Mouse (Mus musculus): Measurements from ENCODE around the gene Pid1. TPM values are rescaled to one million over a fixed set of nuclear protein-coding genes. Genes with fewer than 3 reads are reported as not detected.

The Pid1 gene
- total and polyA plus RNA-seq, 2 experiments from 2014 or later: 48.6 to 57.8 TPM

- TF ChIP-seq CTCF (IDR thresholded peaks at IDR 0.05; ENCODE audit: low read depth): no peak
- H3K27ac ChIP-seq (ENCODE audit: low read depth, low read length): no peak overlapping the region
- ATAC-seq: no peak
- no peaks in the 10 kb centered on the region for H3K9me3 ChIP-seq (ENCODE audit: low read length)
- no peak overlapping the region for H3K9ac ChIP-seq
- no peak for DNase-seq
- H3K4me3 ChIP-seq (ENCODE audit: low read depth, low read length): no peak overlapping the region
- no peaks in the 10 kb centered on the region for H3K27me3 ChIP-seq (ENCODE audit: insufficient read depth, low read length)
- WGBS: 68% methylated on average over 1 of the region's 1 CpGs
- no peaks in the 10 kb centered on the region for H3K36me3 ChIP-seq (ENCODE audit: insufficient read depth)
- H3K4me2 ChIP-seq (ENCODE audit: low read depth): no peak overlapping the region
- no peaks in the 10 kb centered on the region for H3K4me1 ChIP-seq (ENCODE audit: insufficient read depth)
Measured at GRCm38 (mm10) chr1:84299719-84300118, 64.3 kb downstream of the Pid1 start.

GRCm38 (mm10) chr1:84286682-84287111 is 77.3 kb downstream of the Pid1 start:
- H3K4me3 ChIP-seq (ENCODE audit: low read depth, low read length): no peak overlapping the region
- peak overlapping the region; percentile 47; the same call in 1 of the 2 replicates for H3K27ac ChIP-seq (ENCODE audit: low read depth, low read length)
- ATAC-seq: peak; percentile 69
- peak; percentile 89 for TF ChIP-seq CTCF (IDR thresholded peaks at IDR 0.05; ENCODE audit: low read depth)
- H3K9me3 ChIP-seq (ENCODE audit: low read length): no peaks in the 10 kb centered on the region
- H3K9ac ChIP-seq: no peak overlapping the region
- no peaks in the 10 kb centered on the region for H3K36me3 ChIP-seq (ENCODE audit: insufficient read depth)
- H3K4me1 ChIP-seq (ENCODE audit: insufficient read depth): 0 out of 2 replicates have a peak, but pooled peaks cover 2% of the 10 kb centered on the region
- peak overlapping the region; percentile 18; the same call in 1 of the 2 replicates for H3K4me2 ChIP-seq (ENCODE audit: low read depth)
- H3K27me3 ChIP-seq (ENCODE audit: insufficient read depth, low read length): no peaks in the 10 kb centered on the region
- DNase-seq: peak; percentile 86
- WGBS: 18% methylated on average over 6 of the region's 6 CpGs

GRCm38 (mm10) chr1:84285620-84286019 is 78.4 kb downstream of the Pid1 start:
- no peaks in the 10 kb centered on the region for H3K9me3 ChIP-seq (ENCODE audit: low read length)
- H3K4me2 ChIP-seq (ENCODE audit: low read depth): no peak overlapping the region
- TF ChIP-seq CTCF (IDR thresholded peaks at IDR 0.05; ENCODE audit: low read depth): no peak
- no peak overlapping the region for H3K9ac ChIP-seq
- H3K4me3 ChIP-seq (ENCODE audit: low read depth, low read length): no peak overlapping the region
- DNase-seq: no peak
- no peak overlapping the region for H3K27ac ChIP-seq (ENCODE audit: low read depth, low read length)
- ATAC-seq: no peak
- no peaks in the 10 kb centered on the region for H3K27me3 ChIP-seq (ENCODE audit: insufficient read depth, low read length)
- H3K4me1 ChIP-seq (ENCODE audit: insufficient read depth): 0 out of 2 replicates have a peak, but pooled peaks cover 7% of the 10 kb centered on the region
- H3K36me3 ChIP-seq (ENCODE audit: insufficient read depth): no peaks in the 10 kb centered on the region
- WGBS: 92% methylated on average over 7 of the region's 7 CpGs

GRCm38 (mm10) chr1:84284293-84285068 is 79.5 kb downstream of the Pid1 start:
- H3K27ac ChIP-seq (ENCODE audit: low read depth, low read length): peak overlapping the region; percentile 45
- H3K4me1 ChIP-seq (ENCODE audit: insufficient read depth): 0 out of 2 replicates have a peak, but pooled peaks cover 7% of the 10 kb centered on the region
- peak; percentile 70 for DNase-seq
- WGBS: 3% methylated on average over 50 of the region's 53 CpGs
- H3K9me3 ChIP-seq (ENCODE audit: low read length): no peaks in the 10 kb centered on the region
- H3K27me3 ChIP-seq (ENCODE audit: insufficient read depth, low read length): no peaks in the 10 kb centered on the region
- no peaks in the 10 kb centered on the region for H3K36me3 ChIP-seq (ENCODE audit: insufficient read depth)
- H3K4me2 ChIP-seq (ENCODE audit: low read depth): peak overlapping the region; percentile 86
- peak; percentile 89 for ATAC-seq
- peak overlapping the region; percentile 67 for H3K9ac ChIP-seq
- TF ChIP-seq CTCF (IDR thresholded peaks at IDR 0.05; ENCODE audit: low read depth): no peak
- peak overlapping the region; percentile 74 for H3K4me3 ChIP-seq (ENCODE audit: low read depth, low read length)

- TF ChIP-seq CTCF (IDR thresholded peaks at IDR 0.05; ENCODE audit: low read depth): peak; percentile 52
- 10% methylated on average over 2 of the region's 2 CpGs for WGBS
Measured at GRCm38 (mm10) chr1:84283119-84283518, 80.9 kb downstream of the Pid1 start.

GRCm38 (mm10) chr1:84280171-84280570 is 83.8 kb downstream of the Pid1 start:
- no peaks in the 10 kb centered on the region for H3K9me3 ChIP-seq (ENCODE audit: low read length)
- TF ChIP-seq CTCF (IDR thresholded peaks at IDR 0.05; ENCODE audit: low read depth): no peak
- H3K4me2 ChIP-seq (ENCODE audit: low read depth): no peak overlapping the region
- H3K4me3 ChIP-seq (ENCODE audit: low read depth, low read length): no peak overlapping the region
- no peak overlapping the region for H3K9ac ChIP-seq
- H3K36me3 ChIP-seq (ENCODE audit: insufficient read depth): no peaks in the 10 kb centered on the region
- 0 out of 2 replicates have a peak, but pooled peaks cover 7% of the 10 kb centered on the region for H3K4me1 ChIP-seq (ENCODE audit: insufficient read depth)
- no peak overlapping the region for H3K27ac ChIP-seq (ENCODE audit: low read depth, low read length)
- no peaks in the 10 kb centered on the region for H3K27me3 ChIP-seq (ENCODE audit: insufficient read depth, low read length)
- over 99% methylated on average over 3 of the region's 3 CpGs for WGBS
- ATAC-seq (no peak), DNase-seq (no peak)

More at GRCm38 (mm10) chr1:84283119-84283518, 80.9 kb downstream of the Pid1 start:
- DNase-seq (peak; percentile 48), ATAC-seq (no peak)
- no peaks in the 10 kb centered on the region for H3K9me3 ChIP-seq (ENCODE audit: low read length)
- no peak overlapping the region for H3K27ac ChIP-seq (ENCODE audit: low read depth, low read length)
- 0 out of 2 replicates have a peak, but pooled peaks cover 7% of the 10 kb centered on the region for H3K4me1 ChIP-seq (ENCODE audit: insufficient read depth)
- peak overlapping the region; percentile 86 for H3K4me2 ChIP-seq (ENCODE audit: low read depth)
- H3K27me3 ChIP-seq (ENCODE audit: insufficient read depth, low read length): no peaks in the 10 kb centered on the region
- H3K36me3 ChIP-seq (ENCODE audit: insufficient read depth): no peaks in the 10 kb centered on the region
- peak overlapping the region; percentile 74 for H3K4me3 ChIP-seq (ENCODE audit: low read depth, low read length)
- H3K9ac ChIP-seq: peak overlapping the region; percentile 67; the same call in 1 of the 2 replicates

Data from forebrain, postnatal 0 days (tissue).